Mouse (Mus musculus) layer of hippocampus, adult 9-10 months (tissue): ENCODE results near the gene Zfp69.

Experiments used
- DNase-seq: peaks from one replicate; pipeline ENCODE4 v3.0.0; 2022; ENCODE audit warnings: low spot score

Gene Zfp69

GRCm38 (mm10) chr4:120885208-120886120, 66.0 kb downstream of the Zfp69 start:
- no peak for DNase-seq

GRCm38 (mm10) chr4:120882002-120882625, 69.4 kb downstream of the Zfp69 start:
- no peak for DNase-seq

GRCm38 (mm10) chr4:120880731-120881432, 70.6 kb downstream of the Zfp69 start:
- DNase-seq = no peak
